Mouse (Mus musculus) right cerebral cortex, adult 2 months (tissue): Measurements from ENCODE around the gene Pltp.

ENCODE experiments used
- DNase-seq, 2 experiments: peaks; one replicate each; pipeline ENCODE4 v3.0.0; 2021 to 2022; ENCODE audit warnings: low spot score in 2 of 2

Pltp gene

GRCm38 (mm10) chr2:164857101-164857821, at the start of gene Pltp:
Pltp (minus strand) TSS chr2:164857711.
- peak in 1 of 2 experiments; percentile 39 for DNase-seq

GRCm38 (mm10) chr2:164906071-164906470, 48.6 kb upstream of the Pltp start:
- no peak for DNase-seq

GRCm38 (mm10) chr2:164903496-164903895, 46.0 kb upstream of the Pltp start:
- DNase-seq = no peak

GRCm38 (mm10) chr2:164901380-164901779, 43.9 kb upstream of the Pltp start:
- no peak for DNase-seq

GRCm38 (mm10) chr2:164899723-164900459, 42.4 kb upstream of the Pltp start:
- peak in 1 of 2 experiments; percentile 2 for DNase-seq

- no peak for DNase-seq
Observed at GRCm38 (mm10) chr2:164899034-164899433, 41.5 kb upstream of the Pltp start.

GRCm38 (mm10) chr2:164898008-164898407, 40.5 kb upstream of the Pltp start:
- no peak for DNase-seq

- no peak for DNase-seq
Observed at GRCm38 (mm10) chr2:164895885-164896284, 38.4 kb upstream of the Pltp start.

GRCm38 (mm10) chr2:164894644-164895043, 37.1 kb upstream of the Pltp start:
- no peak for DNase-seq

GRCm38 (mm10) chr2:164894048-164894447, 36.5 kb upstream of the Pltp start:
- no peak for DNase-seq

GRCm38 (mm10) chr2:164892696-164893216, 35.2 kb upstream of the Pltp start:
- DNase-seq = peak in 1 of 2 experiments; percentile 2

- peak in 1 of 2 experiments; percentile 10 for DNase-seq
Observed at GRCm38 (mm10) chr2:164891908-164892695, 34.6 kb upstream of the Pltp start.

GRCm38 (mm10) chr2:164891056-164891834, 33.7 kb upstream of the Pltp start:
- peak in 1 of 2 experiments; percentile 10 for DNase-seq

- DNase-seq = peak in 1 of 2 experiments; percentile 4
Observed at GRCm38 (mm10) chr2:164890411-164891049, 33.0 kb upstream of the Pltp start.

- DNase-seq = no peak
Observed at GRCm38 (mm10) chr2:164889960-164890359, 32.4 kb upstream of the Pltp start.

- DNase-seq = peak in 1 of 2 experiments; percentile 4
Observed at GRCm38 (mm10) chr2:164888996-164889395, 31.5 kb upstream of the Pltp start.

GRCm38 (mm10) chr2:164886617-164887016, 29.1 kb upstream of the Pltp start:
- peak; percentile 29 to 42 for DNase-seq

- peak; percentile 84 to 87 for DNase-seq
Observed at GRCm38 (mm10) chr2:164885788-164886187, 28.3 kb upstream of the Pltp start.

- DNase-seq = no peak
Observed at GRCm38 (mm10) chr2:164882619-164883018, 25.1 kb upstream of the Pltp start.

- DNase-seq = peak; percentile 92 to 95
Observed at GRCm38 (mm10) chr2:164879568-164880277, 22.2 kb upstream of the Pltp start.
